Comparison of ENCODE assay signal across 8 mouse cellular contexts in genomic region chr19:10868623-10869141, GRCm38 (mm10). TPM values are rescaled to one million over a fixed set of nuclear protein-coding genes. Genes with fewer than 3 reads are reported as not detected.
DNase-seq lines count a peak whose midpoint lies in the region; ATAC-seq and TF ChIP-seq lines count a peak whose summit lies in the region.

No protein-coding gene starts in this region.

- peak overlapping the region; percentile 79 for H3K4me2 ChIP-seq in forebrain, postnatal 0 days (ENCODE audit: low read depth)

- peaks cover 4% of the 10 kb centered on the region for H3K36me3 ChIP-seq in kidney, adult 2 months (ENCODE audit: control insufficient read depth, insufficient read depth, low read length)
- H3K36me3 ChIP-seq in forebrain, postnatal 0 days (ENCODE audit: insufficient read depth): peaks cover 63% of the 10 kb centered on the region
- H3K36me3 ChIP-seq in macrophage (ENCODE audit: inconsistent target): peaks cover 22% of the 10 kb centered on the region; the same call in 1 of the 2 replicates

- peak overlapping the region; percentile 99 for H3K9ac ChIP-seq in forebrain, postnatal 0 days

- H3K9me3 ChIP-seq in forebrain, postnatal 0 days (ENCODE audit: low read length): no peaks in the 10 kb centered on the region

- H3K27me3 ChIP-seq in kidney, adult 2 months (replicated peaks; ENCODE audit: control insufficient read depth, insufficient read depth, low read length): no peaks in the 10 kb centered on the region
- no peaks in the 10 kb centered on the region for H3K27me3 ChIP-seq in forebrain, postnatal 0 days (ENCODE audit: insufficient read depth, low read length)

- ATAC-seq in forebrain, postnatal 0 days: peak; percentile 49

- no peak for TF ChIP-seq POLR2A in kidney, adult 2 months (IDR thresholded peaks at IDR 0.05; ENCODE audit: low read depth, low read length)
- TF ChIP-seq POLR2A in brain, embryonic 14.5 days (IDR thresholded peaks at IDR 0.05; ENCODE audit: borderline replicate concordance, extremely low read depth, insufficient read depth, insufficient read length, poor library complexity, severe bottlenecking): no peak

- peak overlapping the region; percentile 57; the same call in 1 of the 2 replicates for H3K4me3 ChIP-seq in kidney, adult 2 months (ENCODE audit: insufficient read depth, low read depth, low read length)
- H3K4me3 ChIP-seq in forebrain, postnatal 0 days (ENCODE audit: low read depth, low read length): peak overlapping the region; percentile 91
- H3K4me3 ChIP-seq in macrophage (ENCODE audit: inconsistent target): peak overlapping the region; percentile 25

- TF ChIP-seq CTCF in kidney, adult 2 months (conservative IDR thresholded peaks at IDR 0.05; ENCODE audit: insufficient read depth, insufficient read length, low read depth, low read length): no peak
- TF ChIP-seq CTCF in brain, embryonic 14.5 days (IDR thresholded peaks at IDR 0.05; ENCODE audit: borderline replicate concordance, extremely low read depth, insufficient read depth, insufficient read length): no peak
- peak; percentile 21; the same call in 1 of the 2 replicates for TF ChIP-seq CTCF in forebrain, postnatal 0 days (IDR thresholded peaks at IDR 0.05; ENCODE audit: low read depth)

- H3K4me1 ChIP-seq in kidney, adult 2 months (ENCODE audit: control insufficient read depth, insufficient read depth, low read length): peaks cover 4% of the 10 kb centered on the region; the same call in 1 of the 2 replicates
- peaks cover 16% of the 10 kb centered on the region; the same call in 1 of the 2 replicates for H3K4me1 ChIP-seq in forebrain, postnatal 0 days (ENCODE audit: insufficient read depth)

- 2% methylated on average over 17 of the region's 17 CpGs for WGBS in kidney, adult 2 months
- WGBS in forebrain, postnatal 0 days: under 1% methylated on average over 17 of the region's 17 CpGs
- 10% methylated on average over 17 of the region's 17 CpGs for WGBS in macrophage (ENCODE audit: missing documents)

- DNase-seq in kidney, adult 2 months: no peak
- DNase-seq in kidney, adult 18-20 months: no peak
- DNase-seq in brain, embryonic 14.5 days (ENCODE audit: low read depth): peak; percentile 50
- DNase-seq in forebrain, postnatal 0 days: peak; percentile 55
- DNase-seq in T-cell, adult 2 months (ENCODE audit: low spot score): no peak
- DNase-seq in gastrocnemius, adult 18-20 months (ENCODE audit: low spot score): no peak
- DNase-seq in left cerebral cortex, adult 8-10 months (ENCODE audit: low spot score in 2 of 2): no peak

- H3K79me2 ChIP-seq in macrophage (ENCODE audit: inconsistent target): no peaks in the 10 kb centered on the region

- no peak overlapping the region for H3K27ac ChIP-seq in kidney, adult 2 months (ENCODE audit: insufficient read depth, low read depth, low read length)
- H3K27ac ChIP-seq in forebrain, postnatal 0 days (ENCODE audit: low read depth, low read length): peak overlapping the region; percentile 93
- no peak overlapping the region for H3K27ac ChIP-seq in macrophage

RNA-seq across cellular contexts. Expression of gene Tmem132a, which starts 1.1 kb away (rescaled TPM):
- 12.1 and 15.8 TPM in 2 replicates for polyA plus RNA-seq in kidney, adult 2 months (2012; rRNA removed)
- 292 and 301 TPM in 2 replicates for polyA plus RNA-seq in brain, embryonic 14.5 days (2012; rRNA removed)
- total RNA-seq in forebrain, postnatal 0 days (2014; rRNA removed): 323 and 362 TPM in 2 replicates
- 180 and 184 TPM in 2 replicates for polyA plus RNA-seq in forebrain, postnatal 0 days (2015; fragmentation: Nextera tagmentation; extraction: Ambion mirVana)
- total RNA-seq in macrophage (2018; cell fraction: chromatin; rRNA removed): 10 to 100 TPM in 10 of 26 experiments, 1 to 10 TPM in 16; 5.0 to 17.4 (median 7.9) TPM
- total RNA-seq in macrophage (2018; cell fraction: cytosol; rRNA removed): 10 to 100 TPM in 1 of 26 experiments, 1 to 10 TPM in 25; 2.0 to 11.2 (median 6.0) TPM
- total RNA-seq in macrophage (2018; cell fraction: nucleus; rRNA removed): 10 to 100 TPM in 15 of 26 experiments, 1 to 10 TPM in 11; 4.9 to 32.2 (median 12.9) TPM
- polyA plus RNA-seq in macrophage (2018): 6.0 to 22.3 TPM (median 10.1 TPM) in 3 replicates
- total RNA-seq in gastrocnemius, adult 18-20 months (2021): 1 to 10 TPM; 3.0 to 3.4 TPM
- total RNA-seq in left cerebral cortex, adult 8-10 months (2022): 100 to 1,000 TPM; 218 to 239 (median 228) TPM

RNA-seq across cellular contexts. Expression of gene Tmem109, which starts 13.1 kb away (rescaled TPM):
- polyA plus RNA-seq in kidney, adult 2 months (2012; rRNA removed): 101 and 124 TPM in 2 replicates
- polyA plus RNA-seq in brain, embryonic 14.5 days (2012; rRNA removed): 41.9 and 47.1 TPM in 2 replicates
- total RNA-seq in forebrain, postnatal 0 days (2014; rRNA removed): 22.2 and 25.5 TPM in 2 replicates
- polyA plus RNA-seq in forebrain, postnatal 0 days (2015; fragmentation: Nextera tagmentation; extraction: Ambion mirVana): 33.7 and 38.8 TPM in 2 replicates
- 10 to 100 TPM in 8 of 26 experiments, 1 to 10 TPM in 17, not detected in 1; 1.3 to 27.8 (median 6.8) TPM for total RNA-seq in macrophage (2018; cell fraction: chromatin; rRNA removed)
- total RNA-seq in macrophage (2018; cell fraction: cytosol; rRNA removed): 10 to 100 TPM; 22.0 to 60.5 (median 35.6) TPM
- 10 to 100 TPM in 25 of 26 experiments, 1 to 10 TPM in 1; 5.5 to 63.8 (median 25.4) TPM for total RNA-seq in macrophage (2018; cell fraction: nucleus; rRNA removed)
- polyA plus RNA-seq in macrophage (2018): 30.6 to 77.7 TPM (median 50.2 TPM) in 3 replicates
- 100 to 1,000 TPM; 208 to 227 TPM for total RNA-seq in gastrocnemius, adult 18-20 months (2021)
- total RNA-seq in left cerebral cortex, adult 8-10 months (2022): 10 to 100 TPM; 45.0 to 48.1 (median 45.5) TPM

RNA-seq across cellular contexts. Expression of gene Prpf19, which starts 26.3 kb away (rescaled TPM):
- 175 and 188 TPM in 2 replicates for polyA plus RNA-seq in kidney, adult 2 months (2012; rRNA removed)
- polyA plus RNA-seq in brain, embryonic 14.5 days (2012; rRNA removed): 341 and 452 TPM in 2 replicates
- 243 and 271 TPM in 2 replicates for total RNA-seq in forebrain, postnatal 0 days (2014; rRNA removed)
- polyA plus RNA-seq in forebrain, postnatal 0 days (2015; fragmentation: Nextera tagmentation; extraction: Ambion mirVana): 35.6 and 36.9 TPM in 2 replicates
- 10 to 100 TPM in 25 of 26 experiments, 1 to 10 TPM in 1; 7.1 to 71.2 (median 36.1) TPM for total RNA-seq in macrophage (2018; cell fraction: chromatin; rRNA removed)
- 10 to 100 TPM; 33.0 to 52.9 (median 43.5) TPM for total RNA-seq in macrophage (2018; cell fraction: cytosol; rRNA removed)
- total RNA-seq in macrophage (2018; cell fraction: nucleus; rRNA removed): 10 to 100 TPM; 13.8 to 66.9 (median 23.9) TPM
- polyA plus RNA-seq in macrophage (2018): 43.4 to 93.2 TPM (median 51.6 TPM) in 3 replicates
- 100 to 1,000 TPM; 148 TPM for total RNA-seq in gastrocnemius, adult 18-20 months (2021)
- 100 to 1,000 TPM; 196 to 220 (median 207) TPM for total RNA-seq in left cerebral cortex, adult 8-10 months (2022)

RNA-seq across cellular contexts. Expression of gene Slc15a3, which starts 29.2 kb away (rescaled TPM):
- 6.2 and 6.7 TPM in 2 replicates for polyA plus RNA-seq in kidney, adult 2 months (2012; rRNA removed)
- 0.61 and 1.0 TPM in 2 replicates for polyA plus RNA-seq in brain, embryonic 14.5 days (2012; rRNA removed)
- total RNA-seq in forebrain, postnatal 0 days (2014; rRNA removed): 0.62 and 0.90 TPM in 2 replicates
- polyA plus RNA-seq in forebrain, postnatal 0 days (2015; fragmentation: Nextera tagmentation; extraction: Ambion mirVana): 0.26 and 0.42 TPM in 2 replicates
- 100 to 1,000 TPM; 207 to 998 (median 456) TPM for total RNA-seq in macrophage (2018; cell fraction: chromatin; rRNA removed)
- total RNA-seq in macrophage (2018; cell fraction: cytosol; rRNA removed): 1,000 to 10,000 TPM in 1 of 26 experiments, 100 to 1,000 TPM in 25; 372 to 1,028 (median 651) TPM
- total RNA-seq in macrophage (2018; cell fraction: nucleus; rRNA removed): 1,000 to 10,000 TPM in 8 of 26 experiments, 100 to 1,000 TPM in 18; 401 to 1,189 (median 870) TPM
- polyA plus RNA-seq in macrophage (2018): 344 to 583 TPM (median 414 TPM) in 3 replicates
- total RNA-seq in gastrocnemius, adult 18-20 months (2021): under 1 TPM; 0.23 to 0.55 TPM
- 10 to 100 TPM in 1 of 4 experiments, 1 to 10 TPM in 3; 1.2 to 11.7 (median 3.9) TPM for total RNA-seq in left cerebral cortex, adult 8-10 months (2022)

RNA-seq across cellular contexts. Expression of gene Cd6, which starts 38.8 kb away (rescaled TPM):
- polyA plus RNA-seq in kidney, adult 2 months (2012; rRNA removed): 0.30 and 3.1 TPM in 2 replicates
- polyA plus RNA-seq in brain, embryonic 14.5 days (2012; rRNA removed): not detected in 2 replicates
- not detected in 2 replicates for total RNA-seq in forebrain, postnatal 0 days (2014; rRNA removed)
- 0.05 TPM in 1 of 2 replicates, not detected in the other for polyA plus RNA-seq in forebrain, postnatal 0 days (2015; fragmentation: Nextera tagmentation; extraction: Ambion mirVana)
- under 1 TPM in 1 of 26 experiments, not detected in 25; 0.71 TPM for total RNA-seq in macrophage (2018; cell fraction: chromatin; rRNA removed)
- total RNA-seq in macrophage (2018; cell fraction: cytosol; rRNA removed): under 1 TPM in 2 of 26 experiments, not detected in 24; 0.07 TPM
- under 1 TPM in 1 of 26 experiments, not detected in 25; 0.48 TPM for total RNA-seq in macrophage (2018; cell fraction: nucleus; rRNA removed)
- polyA plus RNA-seq in macrophage (2018): 0.06 to 0.12 TPM in 2 of 3 replicates, not detected in the other
- total RNA-seq in gastrocnemius, adult 18-20 months (2021): not detected
- 1 to 10 TPM; 1.5 to 4.1 (median 2.2) TPM for total RNA-seq in left cerebral cortex, adult 8-10 months (2022)

Comparison
In these comparisons a context has a peak if more than half of its experiments do, and no peak if none do; other contexts are left out.
1. DNase-seq: peak in brain, embryonic 14.5 days (single experiment) and forebrain, postnatal 0 days (single experiment); none in kidney, adult 2 months (single experiment), kidney, adult 18-20 months (single experiment), T-cell, adult 2 months (single experiment), gastrocnemius, adult 18-20 months (single experiment) and left cerebral cortex, adult 8-10 months (0 of 2).
2. H3K4me3 ChIP-seq: peak in every context shown above with its lines; median percentile 91 in forebrain, postnatal 0 days; 57 in kidney, adult 2 months; 25 in macrophage.